Mouse (Mus musculus) liver, embryonic 11.5 days (tissue): ENCODE data around the gene Gnb5. TPM values are rescaled to one million over a fixed set of nuclear protein-coding genes. Genes with fewer than 3 reads are reported as not detected.

Experiments used
- ATAC-seq: fragments of 200-750 bp; cut with Nextera tagmentation; replicated peaks from 2 replicates; pipeline ENCODE4 v1.8.0; 2017; ENCODE audit warnings: moderate number of reproducible peaks, mild to moderate bottlenecking, moderate TSS enrichment, moderate library complexity; ENCODE audit not compliant: low FRiP score
- DNase-seq: peaks from one replicate; pipeline ENCODE4 v3.0.0-alpha.2; 2017; ENCODE audit warnings: low spot score
- H3K27ac ChIP-seq: fragments of 300-500 bp; sonication (generic); 2 replicates; pipeline ENCODE4 v1.5.1; 2014; ENCODE audit warnings: mild to moderate bottlenecking, low read depth, low read length, control low read depth
- H3K27me3 ChIP-seq: fragments of 300-500 bp; sonication (generic); replicated peaks from 2 replicates; pipeline ENCODE4 v1.6.1; 2014; ENCODE audit warnings: low read length, mixed read lengths; ENCODE audit not compliant: control insufficient read depth, insufficient read depth
- H3K36me3 ChIP-seq: fragments of 300-500 bp; sonication (generic); 2 replicates; pipeline ENCODE4 v1.6.1; 2014; ENCODE audit warnings: mild to moderate bottlenecking, low read length, moderate library complexity, mixed read lengths; ENCODE audit not compliant: control insufficient read depth, insufficient read depth
- H3K4me1 ChIP-seq: fragments of 300-500 bp; sonication (generic); replicated peaks from 2 replicates; pipeline ENCODE4 v1.6.1; 2014; ENCODE audit warnings: low read length, mixed read lengths; ENCODE audit not compliant: control insufficient read depth, insufficient read depth
- H3K4me2 ChIP-seq: fragments of 300-500 bp; sonication (generic); 2 replicates; pipeline ENCODE4 v1.6.1; 2014; ENCODE audit warnings: mild to moderate bottlenecking, control low read depth, moderate library complexity
- H3K4me3 ChIP-seq: fragments of 300-500 bp; sonication (generic); 2 replicates; pipeline ENCODE4 v1.5.1; 2014; ENCODE audit warnings: low read depth, low read length, control low read depth
- H3K9ac ChIP-seq: fragments of 300-500 bp; sonication (generic); 2 replicates; pipeline ENCODE4 v1.6.1; 2014; ENCODE audit warnings: low read depth, low read length, control low read depth
- H3K9me3 ChIP-seq: fragments of 300-500 bp; sonication (generic); 2 replicates; pipeline ENCODE4 v1.6.1; 2016; ENCODE audit warnings: low read length, inconsistent platforms, mixed read lengths; ENCODE audit not compliant: control insufficient read depth
- WGBS: fragments of 180-500 bp; shearing (Covaris S2); extraction: QIAGEN DNeasy Blood & Tissue Kit; methylation state at CpG from one replicate; pipeline ENCODE4 v1.1.7; 2014; 5-methylcytosine and 5-hydroxymethylcytosine counted together
- polyA plus RNA-seq: library from polyadenylated mRNA; unstranded; fragments of >200 nt; fragmentation: Nextera tagmentation; extraction: Ambion mirVana; gene quantifications from 2 replicates; pipeline ENCODE4 v1.2.1, GENCODE M21; 2014

Gene Gnb5
- polyA plus RNA-seq, 1 experiment from 2014 or later, result 9.2 TPM

DNA sequence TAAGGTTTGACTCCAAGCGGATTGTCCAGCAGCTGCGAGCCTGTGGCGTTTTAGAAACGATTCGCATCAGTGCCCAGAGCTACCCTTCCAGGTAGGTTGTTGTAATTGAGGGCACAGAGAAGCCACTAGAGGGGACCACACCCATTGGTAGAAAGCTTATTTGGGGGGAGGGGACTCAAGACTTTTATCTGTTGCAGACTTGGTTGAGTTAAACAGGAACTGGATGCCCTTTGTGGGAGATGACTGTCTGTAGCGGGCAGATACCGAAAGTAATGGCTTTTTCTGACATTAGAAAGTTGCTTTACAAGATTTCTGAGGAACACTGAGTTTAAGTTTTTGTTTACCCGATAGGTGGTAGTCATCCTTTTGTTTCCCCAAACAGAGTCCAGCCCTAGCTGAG lies 34.5 kb upstream of the Gnb5 start:
- Histone ChIP-seq H3K9ac (no peak overlapping the region), H3K9me3 (no peaks in the 10 kb centered on the region), H3K27ac (no peak overlapping the region), H3K4me2 (no peak overlapping the region), H3K27me3 (no peaks in the 10 kb centered on the region), H3K4me1 (no peaks in the 10 kb centered on the region), H3K4me3 (no peak overlapping the region), H3K36me3 (no peaks in the 10 kb centered on the region)
- WGBS, result 81% methylated on average over 8 of the region's 8 CpGs
- ATAC-seq (no peak), DNase-seq (no peak)

DNA sequence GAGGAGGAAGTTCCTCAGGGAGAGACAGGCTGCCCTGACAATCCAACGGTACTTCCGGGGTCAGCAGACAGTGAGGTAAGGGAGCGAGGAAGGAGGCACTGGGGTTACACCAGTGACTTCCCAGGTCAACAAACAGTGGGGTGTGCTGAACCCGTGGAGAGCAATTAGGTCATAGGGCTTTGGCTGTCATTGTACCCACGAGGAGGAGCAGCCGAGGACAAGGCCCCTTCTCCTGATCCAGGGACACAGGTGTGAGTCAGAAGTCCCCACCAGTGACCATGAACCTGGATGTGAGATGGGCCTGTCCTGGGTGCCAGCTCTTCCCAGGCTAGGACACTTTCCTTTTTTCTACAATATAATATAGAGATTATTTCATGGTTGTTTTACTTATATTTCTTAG lies 32.4 kb upstream of the Gnb5 start:
- ATAC-seq, result no peak
- no peak for DNase-seq
- H3K4me3 ChIP-seq, result no peak overlapping the region
- H3K27ac ChIP-seq, result no peak overlapping the region
- H3K9ac ChIP-seq, result no peak overlapping the region
- H3K4me1 ChIP-seq, result no peaks in the 10 kb centered on the region
- no peak overlapping the region for H3K4me2 ChIP-seq
- no peaks in the 10 kb centered on the region for H3K27me3 ChIP-seq
- no peaks in the 10 kb centered on the region for H3K36me3 ChIP-seq
- H3K9me3 ChIP-seq, result no peaks in the 10 kb centered on the region
- WGBS, result 77% methylated on average over 6 of the region's 6 CpGs

DNA sequence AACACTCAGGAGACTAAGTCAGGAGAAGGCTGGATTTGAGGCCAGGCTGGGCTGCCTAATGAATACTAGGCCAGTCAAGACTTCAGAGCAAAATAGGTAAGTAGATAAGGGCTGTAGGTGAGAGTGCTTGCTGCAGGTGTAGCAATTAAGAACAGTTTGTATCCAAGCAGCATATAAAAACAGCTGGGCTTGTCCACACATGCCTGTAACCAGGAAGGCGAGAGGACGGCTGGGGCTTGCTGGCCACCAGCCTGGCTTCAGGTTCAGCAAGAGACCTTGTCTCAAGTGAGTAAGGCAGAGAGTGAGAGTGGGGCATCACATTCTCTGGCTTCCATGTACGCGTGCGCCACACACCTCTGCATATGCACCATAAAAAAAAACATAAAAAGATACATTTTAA lies 31.6 kb upstream of the Gnb5 start:
- Histone ChIP-seq H3K9me3 (no peaks in the 10 kb centered on the region), H3K4me3 (no peak overlapping the region), H3K4me2 (no peak overlapping the region), H3K27ac (no peak overlapping the region), H3K4me1 (no peaks in the 10 kb centered on the region), H3K9ac (no peak overlapping the region), H3K27me3 (no peaks in the 10 kb centered on the region), H3K36me3 (no peaks in the 10 kb centered on the region)
- 94% methylated on average over 5 of the region's 5 CpGs for WGBS
- ATAC-seq (no peak), DNase-seq (no peak)

DNA sequence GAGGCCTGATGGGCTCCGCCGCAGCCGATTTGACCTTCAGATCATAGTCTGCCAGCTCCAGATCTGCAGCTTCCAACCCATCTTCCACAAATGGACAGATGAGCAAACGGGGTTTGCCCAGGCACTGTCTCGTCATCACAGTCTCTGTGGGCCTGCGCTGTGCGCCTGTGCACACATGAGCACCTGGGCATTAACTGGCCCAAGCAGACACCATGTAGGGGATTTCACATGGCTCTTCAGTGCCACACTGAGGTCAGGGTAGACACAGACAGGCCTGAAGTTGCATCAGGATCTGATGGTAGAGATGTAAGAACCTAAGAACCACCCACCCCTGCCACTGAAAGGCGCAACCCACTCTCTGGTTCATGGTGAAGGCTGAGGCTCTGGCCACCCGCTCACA lies 31.0 kb upstream of the Gnb5 start:
- Histone ChIP-seq H3K27me3 (no peaks in the 10 kb centered on the region), H3K4me3 (no peak overlapping the region), H3K4me2 (no peak overlapping the region), H3K27ac (no peak overlapping the region), H3K9me3 (no peaks in the 10 kb centered on the region), H3K9ac (no peak overlapping the region), H3K36me3 (no peaks in the 10 kb centered on the region), H3K4me1 (no peaks in the 10 kb centered on the region)
- no peak for DNase-seq
- 92% methylated on average over 9 of the region's 9 CpGs for WGBS
- no peak for ATAC-seq

DNA sequence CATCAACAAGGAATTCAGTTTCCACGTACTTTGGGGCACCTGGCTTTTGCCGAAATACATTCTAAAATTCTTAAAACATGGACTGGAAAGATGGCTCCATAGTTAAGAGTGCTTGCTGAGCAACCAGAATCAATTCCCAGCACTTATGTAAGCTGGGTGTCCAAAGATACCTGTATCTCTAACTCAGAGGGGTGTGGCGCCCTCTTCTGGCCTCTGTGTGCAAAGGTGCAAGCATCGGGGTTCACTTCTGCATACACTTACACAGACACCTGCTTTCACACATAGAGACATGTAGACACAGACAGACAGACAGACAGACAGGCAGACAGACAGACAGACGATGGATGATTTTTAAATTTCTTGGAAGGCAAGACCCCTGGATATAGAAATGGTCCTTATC lies 25.3 kb upstream of the Gnb5 start:
- Histone ChIP-seq H3K4me2 (no peak overlapping the region), H3K36me3 (no peaks in the 10 kb centered on the region), H3K27me3 (no peaks in the 10 kb centered on the region), H3K4me1 (no peaks in the 10 kb centered on the region), H3K27ac (no peak overlapping the region), H3K9ac (no peak overlapping the region), H3K4me3 (no peak overlapping the region), H3K9me3 (no peaks in the 10 kb centered on the region)
- WGBS, result 39% methylated on average over 5 of the region's 5 CpGs
- ATAC-seq (no peak), DNase-seq (no peak)

DNA sequence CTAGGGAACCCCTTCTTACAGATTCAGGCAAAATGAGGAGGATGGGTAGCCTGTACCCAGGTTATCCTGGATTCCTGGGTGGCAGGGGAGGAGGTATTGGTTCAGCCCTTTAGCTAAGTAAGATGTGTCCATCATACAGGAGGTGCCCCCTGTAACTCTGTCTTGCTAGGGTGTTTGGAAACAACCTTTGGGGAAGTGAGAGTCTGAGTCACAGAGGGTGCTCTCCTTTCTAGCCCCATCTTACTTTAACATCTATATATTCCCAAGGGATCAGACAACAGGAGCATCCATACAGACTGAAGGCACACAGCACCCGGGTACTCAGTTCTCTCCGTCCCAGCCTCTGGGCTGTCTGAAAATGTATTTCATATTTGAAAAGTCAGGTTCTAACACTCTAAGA lies 23.9 kb upstream of the Gnb5 start:
- DNase-seq (no peak), ATAC-seq (no peak)
- no peaks in the 10 kb centered on the region for H3K36me3 ChIP-seq
- no peaks in the 10 kb centered on the region for H3K9me3 ChIP-seq
- H3K4me1 ChIP-seq, result no peaks in the 10 kb centered on the region
- 69% methylated on average over 2 of the region's 2 CpGs for WGBS
- no peak overlapping the region for H3K4me3 ChIP-seq
- H3K27me3 ChIP-seq, result no peaks in the 10 kb centered on the region
- no peak overlapping the region for H3K27ac ChIP-seq
- H3K9ac ChIP-seq, result no peak overlapping the region
- no peak overlapping the region for H3K4me2 ChIP-seq

DNA sequence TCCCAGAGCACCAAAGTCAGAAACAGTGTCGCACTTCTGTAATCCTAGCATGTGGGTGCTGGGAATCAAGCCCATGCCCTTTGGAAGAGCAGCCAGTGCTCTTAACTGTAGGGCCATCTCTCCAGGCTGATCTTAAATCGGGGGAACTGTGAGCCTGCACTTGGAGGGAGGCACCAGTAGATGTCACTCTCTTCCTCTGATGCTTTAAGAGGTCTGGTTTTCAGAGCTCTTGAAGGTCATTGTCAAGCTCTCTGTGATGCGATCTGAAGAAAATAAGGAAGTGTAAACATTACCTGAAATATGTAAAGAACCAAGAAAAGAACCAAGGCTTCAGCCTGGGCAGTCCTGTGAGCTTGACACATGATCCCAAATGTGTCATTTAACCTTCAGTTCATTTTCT lies 23.3 kb upstream of the Gnb5 start:
- H3K4me1 ChIP-seq, result no peaks in the 10 kb centered on the region
- no peaks in the 10 kb centered on the region for H3K27me3 ChIP-seq
- no peaks in the 10 kb centered on the region for H3K9me3 ChIP-seq
- H3K27ac ChIP-seq, result no peak overlapping the region
- WGBS, result 9% methylated on average over 3 of the region's 3 CpGs
- DNase-seq (no peak), ATAC-seq (no peak)
- no peak overlapping the region for H3K4me3 ChIP-seq
- no peak overlapping the region for H3K4me2 ChIP-seq
- H3K9ac ChIP-seq, result no peak overlapping the region
- H3K36me3 ChIP-seq, result no peaks in the 10 kb centered on the region

DNA sequence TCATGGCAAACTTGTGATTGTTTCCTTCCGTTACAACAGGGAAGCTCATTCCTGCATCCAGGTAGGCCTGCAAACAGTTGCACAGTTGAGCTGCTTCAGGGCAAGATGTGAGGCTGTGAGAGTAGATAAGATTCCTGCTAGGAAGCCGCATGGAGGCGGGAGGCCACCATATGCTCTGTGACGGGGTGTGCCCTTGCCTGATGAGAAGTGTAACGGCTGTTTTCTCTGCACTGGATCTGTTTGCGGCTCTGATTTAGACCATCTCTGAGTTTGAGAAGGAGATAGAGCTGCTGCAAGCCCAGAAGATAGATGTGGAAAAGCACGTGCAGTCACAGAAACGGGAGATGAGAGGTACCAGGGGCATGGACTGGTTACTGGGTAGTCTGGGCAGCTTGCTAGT lies 22.5 kb upstream of the Gnb5 start:
- Histone ChIP-seq H3K9ac (no peak overlapping the region), H3K27ac (no peak overlapping the region), H3K27me3 (no peaks in the 10 kb centered on the region), H3K4me3 (no peak overlapping the region), H3K9me3 (no peaks in the 10 kb centered on the region), H3K36me3 (no peaks in the 10 kb centered on the region), H3K4me2 (no peak overlapping the region), H3K4me1 (no peaks in the 10 kb centered on the region)
- no peak for ATAC-seq
- WGBS, result 63% methylated on average over 8 of the region's 8 CpGs
- no peak for DNase-seq

DNA sequence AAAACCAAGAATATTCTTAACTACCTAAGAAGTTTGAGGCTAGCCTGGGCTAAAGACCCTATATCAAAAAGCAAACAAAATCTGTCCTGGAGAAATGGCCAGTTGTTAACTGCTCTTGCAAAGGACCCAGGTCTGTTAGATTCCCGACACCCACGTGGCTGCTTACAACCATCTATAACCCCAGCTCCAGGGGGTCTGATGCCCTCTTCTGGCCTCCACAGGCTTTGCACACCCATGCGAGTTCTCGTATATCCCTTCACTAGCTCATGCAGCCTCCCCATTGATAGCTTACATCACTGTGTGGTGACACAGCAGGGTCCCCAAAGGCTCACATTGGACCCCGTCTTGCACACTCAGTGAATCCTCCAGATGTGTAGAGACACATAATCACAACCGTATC lies 20.7 kb upstream of the Gnb5 start:
- Histone ChIP-seq H3K4me1 (no peaks in the 10 kb centered on the region), H3K27me3 (no peaks in the 10 kb centered on the region), H3K9ac (no peak overlapping the region), H3K9me3 (no peaks in the 10 kb centered on the region), H3K36me3 (no peaks in the 10 kb centered on the region), H3K4me2 (no peak overlapping the region), H3K4me3 (no peak overlapping the region), H3K27ac (no peak overlapping the region)
- DNase-seq, result no peak
- WGBS, result 79% methylated on average over 6 of the region's 6 CpGs
- ATAC-seq, result no peak
